Mouse (Mus musculus) B cell, adult 62 days (primary cell): ENCODE measurements around the gene Akirin1. TPM values are rescaled to one million over a fixed set of nuclear protein-coding genes. Genes with fewer than 3 reads are reported as not detected.

ENCODE experiments used
- total RNA-seq: library from RNA; stranded (reverse); gene quantifications from 4 replicates; pipeline ENCODE4 v1.2.4, GENCODE M21; 2023

Gene Akirin1
- 59.3 to 63.3 TPM (median 62.2 TPM) in 4 replicates for total RNA-seq

DNA sequence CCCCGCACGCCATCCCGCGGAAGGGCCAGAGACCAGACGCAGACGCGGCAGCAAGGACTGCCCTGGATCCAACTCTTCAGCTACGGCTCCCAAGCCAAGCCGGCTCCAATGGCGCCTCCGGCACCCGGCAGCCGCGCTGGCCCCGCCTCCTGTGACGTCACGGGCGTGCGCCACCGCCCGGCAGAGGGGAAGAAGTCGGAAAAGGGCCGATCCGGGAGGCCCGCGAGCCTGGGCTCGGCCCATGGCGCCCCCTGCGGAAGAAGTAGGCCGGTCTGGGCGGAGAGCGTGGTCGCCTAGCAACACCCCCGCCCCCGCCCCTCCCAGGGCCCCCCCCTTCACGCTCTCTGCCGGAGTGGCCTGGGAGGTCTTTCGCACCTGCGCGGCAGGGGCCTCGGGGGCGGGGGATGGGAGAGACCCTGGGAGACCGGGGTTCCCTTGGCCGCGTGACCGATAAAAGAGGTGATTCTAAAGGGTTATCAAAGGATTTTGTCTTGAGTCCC lies at the start of gene Akirin1:
Gene Akirin1 (minus strand): TSS at position 194 of the 500 bp plus-strand sequence.

DNA sequence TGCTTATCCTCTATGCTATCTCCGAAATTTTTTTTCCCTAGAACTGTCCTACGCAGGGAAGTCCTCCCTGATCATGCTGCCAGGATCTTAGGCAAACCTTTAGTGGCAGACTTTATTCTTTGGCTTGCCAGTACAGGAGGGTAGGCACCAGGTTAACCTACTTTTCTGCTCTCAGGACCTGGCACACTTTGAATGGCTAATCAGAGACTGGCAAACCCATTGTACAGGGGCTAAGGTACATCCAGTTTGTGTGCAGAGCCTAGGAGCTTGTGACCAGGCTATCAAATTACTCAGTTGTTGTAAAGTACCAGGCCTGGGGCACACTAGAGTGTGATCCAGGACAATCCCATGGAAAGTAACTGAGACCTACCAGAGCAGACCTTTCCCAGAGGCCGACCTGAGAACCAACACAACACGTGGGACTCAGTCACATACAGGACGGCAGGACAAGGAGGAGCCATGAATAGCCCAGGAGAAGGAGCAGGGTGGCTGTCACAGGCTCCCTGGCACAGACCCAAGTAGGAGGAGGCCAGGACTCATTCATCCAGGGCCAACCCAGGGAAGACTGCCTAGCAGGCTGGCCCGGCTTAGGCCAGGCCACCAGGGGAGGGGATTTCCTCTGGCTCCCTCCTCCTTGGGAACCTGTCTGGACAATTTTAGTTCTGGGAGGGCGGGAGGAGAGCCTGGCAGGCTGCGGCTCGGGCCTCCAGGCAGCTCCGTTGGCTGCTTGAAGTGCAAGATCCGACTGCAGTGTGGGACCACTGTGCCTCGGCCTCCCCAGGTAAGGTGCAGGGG lies 37.2 kb upstream of the Akirin1 start, which contains the start of gene Rhbdl2:
Gene Rhbdl2 (plus strand): TSS at position 684 of the 795 bp plus-strand sequence.

DNA sequence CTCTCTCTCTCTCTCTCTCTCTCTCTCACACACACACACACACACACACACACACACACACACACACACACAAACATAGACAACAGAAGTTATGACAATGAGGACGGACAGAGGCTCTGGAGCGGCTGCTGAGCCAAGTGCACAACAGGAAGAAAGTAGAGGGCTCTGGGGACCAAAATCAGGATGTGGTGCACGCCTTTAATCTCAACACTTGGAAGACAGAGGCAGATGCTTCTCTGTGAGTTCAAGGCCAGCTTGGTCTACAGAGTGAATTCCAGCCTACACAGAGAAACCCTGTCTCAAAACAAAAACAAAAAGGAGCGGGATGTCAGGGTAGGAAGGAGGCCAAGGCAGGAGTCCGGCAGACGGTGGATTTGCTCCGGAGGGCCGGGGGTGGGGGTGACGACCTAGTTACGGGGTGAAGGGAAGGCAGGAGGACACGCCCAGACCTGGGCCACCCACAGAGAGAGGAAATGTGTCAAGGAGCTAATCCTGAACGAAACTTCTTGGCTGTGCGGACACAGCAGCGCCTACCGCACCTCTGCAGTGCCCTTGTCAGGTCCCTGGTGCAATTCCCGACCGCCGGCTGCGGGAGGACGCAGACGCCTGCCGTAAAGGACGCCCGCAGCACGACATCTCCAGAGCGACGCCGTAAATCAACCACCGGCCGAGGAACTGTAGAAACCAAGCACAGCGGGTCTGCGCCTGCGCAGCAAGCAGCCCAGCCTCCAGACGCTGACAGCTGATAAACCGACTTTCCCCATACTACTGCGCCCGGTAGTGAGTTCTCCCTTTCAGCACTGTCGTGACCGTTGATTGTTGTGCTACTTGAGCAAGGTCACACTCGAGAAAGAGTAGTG lies 32.3 kb downstream of the Akirin1 start, which contains the start of gene Ndufs5:
Gene Ndufs5 (minus strand): TSS at position 629 of the 860 bp plus-strand sequence.

Other genes starting within 250 kb of the Akirin1 start
- gene Macf1, start 66.0 kb downstream of the Akirin1 start, total RNA-seq: 685 to 709 TPM (median 697 TPM) in 4 replicates
- gene Ndufs5, start 32.1 kb downstream of the Akirin1 start, total RNA-seq: 24.0 to 38.7 TPM (median 29.7 TPM) in 4 replicates
- not detected in 4 replicates for gene Rhbdl2, start 37.5 kb upstream of the Akirin1 start, total RNA-seq
- not detected in 4 replicates for gene 4933427I04Rik, start 109.3 kb upstream of the Akirin1 start, total RNA-seq
- 12.9 to 18.3 TPM (median 16.0 TPM) in 4 replicates for gene Mycbp, start 154.5 kb upstream of the Akirin1 start, total RNA-seq
- 102 to 114 TPM (median 108 TPM) in 4 replicates for gene Rragc, start 167.1 kb upstream of the Akirin1 start, total RNA-seq
- gene 4930535I16Rik, start 167.7 kb upstream of the Akirin1 start, total RNA-seq: 1.3 to 2.1 TPM (median 1.8 TPM) in 3 of 4 replicates, not detected in the other